8 mouse cellular contexts compared by ENCODE assay signal in the genomic region with DNA sequence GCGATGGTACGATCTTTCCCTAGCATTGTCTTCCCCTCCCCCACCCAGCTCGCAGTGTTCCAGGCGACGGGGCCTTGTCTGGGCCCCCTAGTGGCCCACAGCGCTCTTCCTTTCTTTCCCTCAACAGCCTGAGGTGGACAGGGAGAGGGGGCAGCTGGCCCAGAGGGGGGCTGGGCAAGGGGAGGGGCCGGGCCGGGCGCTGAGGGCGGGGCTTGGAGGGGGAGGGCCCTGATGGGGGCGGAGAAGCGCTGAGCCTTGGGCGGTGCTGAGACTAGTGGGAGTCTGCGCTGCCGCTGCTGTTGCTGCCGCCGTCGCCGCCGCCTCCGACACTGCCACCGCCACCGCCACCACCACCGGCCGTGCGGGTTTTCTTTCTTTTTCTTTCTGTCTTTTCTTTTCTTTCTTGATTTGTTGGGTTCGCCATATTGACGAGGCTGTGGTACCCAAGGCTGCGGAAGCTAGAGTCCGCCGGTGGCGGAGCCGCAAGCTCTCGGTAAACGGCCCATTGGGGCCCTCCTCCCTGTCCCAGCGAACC. TPM values are rescaled to one million over a fixed set of nuclear protein-coding genes. Genes with fewer than 3 reads are reported as not detected.
DNase-seq lines count a peak whose midpoint lies in the region; ATAC-seq and TF ChIP-seq lines count a peak whose summit lies in the region.

A gene (plus strand): TSS at position 258 of the 535 bp plus-strand sequence.

- H3K9ac ChIP-seq in forebrain, embryonic 15.5 days (replicated peaks), result peak within 1 kb of the TSS; percentile 85

- H3K4me3 ChIP-seq in bone marrow, adult 2 months (replicated peaks; ENCODE audit: control insufficient read depth, low read depth, low read length), result peak within 1 kb of the TSS; percentile 95
- H3K4me3 ChIP-seq in forebrain, embryonic 15.5 days, result peak within 1 kb of the TSS; percentile 82
- H3K4me3 ChIP-seq in hindbrain, embryonic 10.5 days, result peak within 1 kb of the TSS; percentile 72
- H3K4me3 ChIP-seq in macrophage (ENCODE audit: inconsistent target), result peak within 1 kb of the TSS; percentile 41

- peak; percentile 92 for ATAC-seq in forebrain, embryonic 15.5 days (replicated peaks)

- peak within 1 kb of the TSS; percentile 44 for H3K4me2 ChIP-seq in forebrain, embryonic 15.5 days (replicated peaks)

- H3K27ac ChIP-seq in bone marrow, adult 2 months (ENCODE audit: control insufficient read depth, insufficient read depth, low read depth, low read length, poor library complexity), result peak within 1 kb of the TSS; percentile 96
- peak within 1 kb of the TSS; percentile 98 for H3K27ac ChIP-seq in forebrain, embryonic 15.5 days (replicated peaks)
- peak within 1 kb of the TSS; percentile 94 for H3K27ac ChIP-seq in hindbrain, embryonic 10.5 days
- peak within 1 kb of the TSS; percentile 88 for H3K27ac ChIP-seq in macrophage

- H3K36me3 ChIP-seq in forebrain, embryonic 15.5 days, result no peaks in the 10 kb centered on the region
- no peaks in the 10 kb centered on the region for H3K36me3 ChIP-seq in hindbrain, embryonic 10.5 days
- H3K36me3 ChIP-seq in macrophage (ENCODE audit: inconsistent target), result no peaks in the 10 kb centered on the region

- DNase-seq in MEL-GATA-1-ER (ENCODE audit: extremely low read depth, low read depth), result peak; percentile 72
- peak; percentile 92 for DNase-seq in hindbrain, embryonic 10.5 days (ENCODE audit: low spot score)
- DNase-seq in left cerebral cortex, adult 8-10 months (ENCODE audit: low spot score in 2 of 2), result peak in 1 of 2 experiments; percentile 36
- peak; percentile 65 for DNase-seq in spleen, adult 12 weeks (ENCODE audit: low spot score)
- no peak for DNase-seq in cerebellum, adult 8-10 months

- peaks cover 36% of the 10 kb centered on the region for H3K79me2 ChIP-seq in macrophage (ENCODE audit: inconsistent target)

- H3K9me3 ChIP-seq in forebrain, embryonic 15.5 days, result no peaks in the 10 kb centered on the region
- H3K9me3 ChIP-seq in hindbrain, embryonic 10.5 days, result peaks cover 13% of the 10 kb centered on the region; the same call in 1 of the 2 replicates

- WGBS in bone marrow, adult 2 months, result 13% methylated on average over 33 of the region's 36 CpGs
- WGBS in forebrain, embryonic 15.5 days, result 22% methylated on average over 29 of the region's 36 CpGs
- 23% methylated on average over 29 of the region's 36 CpGs for WGBS in hindbrain, embryonic 10.5 days
- WGBS in macrophage (ENCODE audit: missing documents), result 21% methylated on average over 20 of the region's 36 CpGs

- no peaks in the 10 kb centered on the region for H3K4me1 ChIP-seq in bone marrow, adult 2 months (ENCODE audit: control insufficient read depth, insufficient read depth, low read length)
- peaks cover 3% of the 10 kb centered on the region; the same call in 1 of the 2 replicates for H3K4me1 ChIP-seq in forebrain, embryonic 15.5 days
- no peaks in the 10 kb centered on the region for H3K4me1 ChIP-seq in hindbrain, embryonic 10.5 days (replicated peaks)

- H3K27me3 ChIP-seq in forebrain, embryonic 15.5 days, result no peaks in the 10 kb centered on the region
- H3K27me3 ChIP-seq in hindbrain, embryonic 10.5 days (ENCODE audit: insufficient read depth, poor library complexity, severe bottlenecking), result peaks cover 24% of the 10 kb centered on the region

- peak; percentile 49 for TF ChIP-seq CTCF in bone marrow, adult 2 months (IDR thresholded peaks at IDR 0.05; ENCODE audit: control insufficient read depth, insufficient read depth, low read length)

- TF ChIP-seq POLR2A in bone marrow, adult 2 months (IDR thresholded peaks at IDR 0.05; ENCODE audit: borderline replicate concordance, control insufficient read depth, low read depth, low read length), result peak; percentile 55; the same call in 1 of the 2 replicates

RNA-seq across cellular contexts. Expression of the gene that starts here (rescaled TPM):
- 23.0 and 24.0 TPM in 2 replicates for polyA plus RNA-seq in bone marrow, adult 2 months (2011; ENCODE audit: insufficient read depth, insufficient read length, low replicate concordance, missing spikeins)
- 39.7 and 40.9 TPM in 2 replicates for polyA plus RNA-seq in forebrain, embryonic 15.5 days (2015; fragmentation: Nextera tagmentation; extraction: Ambion mirVana)
- 32.4 and 36.5 TPM in 2 replicates for polyA plus RNA-seq in hindbrain, embryonic 10.5 days (2016; fragmentation: Nextera tagmentation; extraction: Ambion mirVana)
- total RNA-seq in left cerebral cortex, adult 8-10 months (2022), result 100 to 1,000 TPM; 213 to 269 (median 245) TPM
- total RNA-seq in macrophage (2018; cell fraction: chromatin; rRNA removed), result 100 to 1,000 TPM; 170 to 387 (median 256) TPM
- 100 to 1,000 TPM in 22 of 26 experiments, 10 to 100 TPM in 4; 87.7 to 187 (median 127) TPM for total RNA-seq in macrophage (2018; cell fraction: cytosol; rRNA removed)
- total RNA-seq in macrophage (2018; cell fraction: nucleus; rRNA removed), result 100 to 1,000 TPM; 149 to 279 (median 181) TPM
- 59.1 to 81.6 TPM (median 67.5 TPM) in 3 replicates for polyA plus RNA-seq in macrophage (2018)

Comparison
In these comparisons a context has a peak if more than half of its experiments do, and no peak if none do; other contexts are left out.
1. H3K4me3 ChIP-seq: peak in every context shown above with its lines; median percentile 95 in bone marrow, adult 2 months; 82 in forebrain, embryonic 15.5 days; 72 in hindbrain, embryonic 10.5 days; 41 in macrophage.